Mouse (Mus musculus) stomach, postnatal 0 days (tissue): ENCODE measurements at regions not wholly inside any gene's neighbourhood (a gene's known extent, or its start where the extent isn't known, plus 50 kb on each side); places are given as distances from the start of the nearest gene placed in this dataset.

Source experiments
- ATAC-seq: fragments of 200-750 bp; cut with Nextera tagmentation; 2 replicates; pipeline ENCODE4 v1.8.0; 2017; ENCODE audit not compliant: low FRiP score, low TSS enrichment
- DNase-seq: peaks from one replicate; pipeline ENCODE4 v3.0.0-alpha.2; 2016; ENCODE audit warnings: low spot score
- H3K27ac ChIP-seq: fragments of 300-500 bp; sonication (generic); replicated peaks from 2 replicates; pipeline ENCODE4 v1.5.1; 2014; ENCODE audit warnings: mild to moderate bottlenecking, control low read depth
- H3K27me3 ChIP-seq: fragments of 300-500 bp; sonication (generic); 2 replicates; pipeline ENCODE4 v1.6.1; 2014; ENCODE audit warnings: low read length; ENCODE audit not compliant: control insufficient read depth, insufficient read depth
- H3K36me3 ChIP-seq: fragments of 300-500 bp; sonication (generic); 2 replicates; pipeline ENCODE4 v1.6.1; 2014; ENCODE audit warnings: low read length, mixed read lengths; ENCODE audit not compliant: control insufficient read depth, insufficient read depth
- H3K4me1 ChIP-seq: fragments of 300-500 bp; sonication (generic); replicated peaks from 2 replicates; pipeline ENCODE4 v1.6.1; 2014; ENCODE audit warnings: antibody characterized with exemption; ENCODE audit not compliant: control insufficient read depth, insufficient read depth
- H3K4me2 ChIP-seq: fragments of 300-500 bp; sonication (generic); replicated peaks from 2 replicates; pipeline ENCODE4 v1.6.1; 2014; ENCODE audit warnings: low read depth, mild to moderate bottlenecking, control low read depth, moderate library complexity
- H3K4me3 ChIP-seq: fragments of 300-500 bp; sonication (generic); 2 replicates; pipeline ENCODE4 v1.5.1; 2014; ENCODE audit warnings: low read depth, low read length, control low read depth
- H3K9ac ChIP-seq: fragments of 300-500 bp; sonication (generic); 2 replicates; pipeline ENCODE4 v1.6.1; 2014; ENCODE audit warnings: mild to moderate bottlenecking, low read length, control low read depth, mixed read lengths
- H3K9me3 ChIP-seq: fragments of 300-500 bp; sonication (generic); 2 replicates; pipeline ENCODE4 v1.6.1; 2016; ENCODE audit warnings: low read length; ENCODE audit not compliant: control insufficient read depth
- CTCF ChIP-seq: IDR thresholded peaks from 2 replicates; pipeline ENCODE4 v1.5.1; 2016; ENCODE audit warnings: antibody characterized with exemption, low read depth, mild to moderate bottlenecking, moderate library complexity
- EP300 ChIP-seq: optimal IDR thresholded peaks from 2 replicates; pipeline ENCODE3; 2016; ENCODE audit warnings: antibody characterized with exemption
- WGBS: fragments of 180-500 bp; shearing (Covaris S2); extraction: QIAGEN DNeasy Blood & Tissue Kit; methylation state at CpG from one replicate; pipeline ENCODE4 v1.1.7; 2014; 5-methylcytosine and 5-hydroxymethylcytosine counted together

GRCm38 (mm10) chr10:126133188-126133587, 167.2 kb downstream of the Lrig3 start:
- DNase-seq (no peak), ATAC-seq (no peak)
- WGBS: 60% methylated on average over 3 of the region's 3 CpGs
- Histone ChIP-seq H3K4me1 (no peaks in the 10 kb centered on the region), H3K27ac (no peak overlapping the region), H3K9ac (no peak overlapping the region), H3K4me3 (no peak overlapping the region), H3K9me3 (no peaks in the 10 kb centered on the region), H3K4me2 (no peak overlapping the region), H3K27me3 (no peaks in the 10 kb centered on the region), H3K36me3 (no peaks in the 10 kb centered on the region)
- TF ChIP-seq CTCF (no peak), EP300 (no peak)

- H3K27me3 ChIP-seq: no peaks in the 10 kb centered on the region
- DNase-seq: no peak
- ATAC-seq: no peak
- no peaks in the 10 kb centered on the region for H3K4me1 ChIP-seq
- H3K9ac ChIP-seq: no peak overlapping the region
- H3K27ac ChIP-seq: no peak overlapping the region
- TF ChIP-seq CTCF: no peak
- no peak for TF ChIP-seq EP300
- H3K36me3 ChIP-seq: no peaks in the 10 kb centered on the region
- no peak overlapping the region for H3K4me3 ChIP-seq
- H3K4me2 ChIP-seq: no peak overlapping the region
- H3K9me3 ChIP-seq: no peaks in the 10 kb centered on the region
These were observed 168.0 kb downstream of the Lrig3 start for GRCm38 (mm10) chr10:126133957-126134356.

GRCm38 (mm10) chr10:126138585-126138984, 172.6 kb downstream of the Lrig3 start:
- no peak overlapping the region for H3K9ac ChIP-seq
- 67% methylated on average over 12 of the region's 12 CpGs for WGBS
- no peaks in the 10 kb centered on the region for H3K36me3 ChIP-seq
- no peak overlapping the region for H3K4me2 ChIP-seq
- no peak overlapping the region for H3K4me3 ChIP-seq
- no peaks in the 10 kb centered on the region for H3K9me3 ChIP-seq
- TF ChIP-seq CTCF (no peak), EP300 (no peak)
- ATAC-seq (no peak), DNase-seq (no peak)
- H3K27me3 ChIP-seq: no peaks in the 10 kb centered on the region
- no peaks in the 10 kb centered on the region for H3K4me1 ChIP-seq
- no peak overlapping the region for H3K27ac ChIP-seq

- peak overlapping the region; percentile 73 for H3K27ac ChIP-seq
- DNase-seq (no peak), ATAC-seq (no peak)
- no peaks in the 10 kb centered on the region for H3K9me3 ChIP-seq
- H3K4me1 ChIP-seq: no peaks in the 10 kb centered on the region
- 55% methylated on average over 7 of the region's 7 CpGs for WGBS
- H3K4me3 ChIP-seq: no peak overlapping the region
- TF ChIP-seq EP300 (no peak), CTCF (no peak)
- H3K9ac ChIP-seq: no peak overlapping the region
- H3K36me3 ChIP-seq: no peaks in the 10 kb centered on the region
- no peak overlapping the region for H3K4me2 ChIP-seq
- no peaks in the 10 kb centered on the region for H3K27me3 ChIP-seq
These were observed 175.6 kb downstream of the Lrig3 start for GRCm38 (mm10) chr10:126141586-126141985.

GRCm38 (mm10) chr10:126143833-126144232, 177.9 kb downstream of the Lrig3 start:
- H3K4me1 ChIP-seq: no peaks in the 10 kb centered on the region
- DNase-seq: peak; percentile 20
- no peaks in the 10 kb centered on the region for H3K9me3 ChIP-seq
- ATAC-seq: no peak; the same call in 1 of the 2 replicates
- H3K9ac ChIP-seq: 0 out of 2 replicates have a peak overlapping the region, but pooled peaks have one; percentile 13
- WGBS: 52% methylated on average over 10 of the region's 10 CpGs
- H3K4me3 ChIP-seq: peak overlapping the region; percentile 18; the same call in 1 of the 2 replicates
- no peaks in the 10 kb centered on the region for H3K36me3 ChIP-seq
- no peaks in the 10 kb centered on the region for H3K27me3 ChIP-seq
- peak overlapping the region; percentile 79 for H3K27ac ChIP-seq
- TF ChIP-seq CTCF: no peak
- TF ChIP-seq EP300: no peak
- H3K4me2 ChIP-seq: peak overlapping the region; percentile 42

- Histone ChIP-seq H3K4me1 (no peaks in the 10 kb centered on the region), H3K4me3 (peak overlapping the region; percentile 18), H3K27ac (peak overlapping the region; percentile 79), H3K9me3 (no peaks in the 10 kb centered on the region), H3K36me3 (no peaks in the 10 kb centered on the region), H3K4me2 (peak overlapping the region; percentile 42), H3K9ac (no peak overlapping the region), H3K27me3 (no peaks in the 10 kb centered on the region)
- ATAC-seq (no peak), DNase-seq (no peak)
- 39% methylated on average over 12 of the region's 12 CpGs for WGBS
- TF ChIP-seq EP300: no peak
- 0 out of 2 replicates have a peak, but pooled peaks have one; percentile 5 for TF ChIP-seq CTCF
These were observed 178.7 kb downstream of the Lrig3 start for GRCm38 (mm10) chr10:126144609-126145202.
